Mouse (Mus musculus): Measurements from ENCODE around the gene Rbm20. TPM values are rescaled to one million over a fixed set of nuclear protein-coding genes. Genes with fewer than 3 reads are reported as not detected.
"Not testable (repeated sequence)": the region's sequence is repeated elsewhere in the genome, so short reads cannot be mapped to it uniquely, and the experiment has no call there.

The Rbm20 gene
- total RNA-seq (2022), result 1 to 10 TPM; 1.8 to 4.0 (median 3.2) TPM

DNA sequence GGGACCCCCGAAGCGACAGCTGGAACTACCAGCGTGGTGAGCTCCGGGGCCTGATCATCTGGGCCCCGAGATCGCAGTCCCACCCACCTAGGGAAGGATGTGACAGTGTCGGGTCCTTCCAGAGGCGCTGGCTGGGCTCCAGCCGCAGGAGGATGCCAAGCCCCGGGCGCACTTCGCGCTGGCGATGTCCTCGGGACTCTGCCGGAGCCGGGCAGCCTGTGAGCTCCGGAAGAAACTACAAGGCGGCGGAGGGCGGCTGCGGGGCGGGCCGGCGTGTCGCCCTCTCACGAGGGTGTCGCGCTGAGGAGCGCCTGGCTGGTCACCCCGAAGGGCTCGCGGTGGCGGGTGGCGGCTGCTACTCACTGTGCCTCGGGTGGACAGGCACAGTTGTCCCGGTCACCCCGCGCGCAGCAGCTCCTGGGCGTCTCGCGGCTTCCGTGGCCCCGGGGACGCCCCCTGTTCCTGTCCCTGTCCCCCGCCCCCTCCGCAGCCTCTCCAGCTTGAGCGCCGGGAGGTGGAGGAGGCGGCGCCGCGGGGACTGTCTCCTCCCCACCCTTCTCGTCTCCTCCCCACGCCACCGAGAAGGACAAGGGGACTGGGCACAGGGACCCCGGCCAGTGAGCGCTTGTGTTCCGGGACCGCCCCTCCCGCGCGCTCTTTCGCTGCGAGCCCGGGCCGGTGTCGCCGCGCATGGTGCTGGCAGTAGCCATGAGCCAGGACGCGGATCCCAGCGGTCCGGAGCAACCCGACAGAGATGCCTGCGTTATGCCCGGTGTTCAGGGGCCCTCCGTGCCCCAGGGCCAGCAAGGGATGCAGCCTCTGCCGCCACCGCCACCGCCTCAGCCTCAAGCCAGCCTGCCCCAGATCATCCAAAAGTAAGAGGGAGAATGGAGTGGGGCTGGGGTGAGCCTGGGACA lies at the start of gene Rbm20:
Gene Rbm20 (plus strand): TSS at position 589 of the 917 bp plus-strand sequence.
- no peak for DNase-seq (ENCODE audit: low spot score in 2 of 2)

DNA sequence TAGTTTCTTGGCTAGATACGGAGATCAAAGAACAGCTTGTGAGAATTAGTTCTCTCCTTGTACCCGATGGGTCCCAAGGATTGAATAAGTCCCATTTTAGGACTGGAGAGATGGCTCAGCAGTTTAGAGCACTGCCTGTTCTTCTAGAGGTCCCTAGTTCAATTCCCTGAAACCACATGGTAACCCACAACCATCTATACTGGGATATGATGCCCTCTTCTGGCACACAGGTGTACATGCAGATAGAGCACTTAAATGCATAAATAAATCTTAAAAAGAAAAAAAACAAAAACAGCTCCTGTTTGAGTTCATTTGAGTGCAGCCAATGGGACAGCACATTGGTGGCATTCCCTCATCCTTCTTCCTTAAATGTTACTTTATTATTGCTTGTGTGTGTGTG lies 39.1 kb upstream of the Rbm20 start:
- DNase-seq (ENCODE audit: low spot score in 2 of 2), result no peak

DNA sequence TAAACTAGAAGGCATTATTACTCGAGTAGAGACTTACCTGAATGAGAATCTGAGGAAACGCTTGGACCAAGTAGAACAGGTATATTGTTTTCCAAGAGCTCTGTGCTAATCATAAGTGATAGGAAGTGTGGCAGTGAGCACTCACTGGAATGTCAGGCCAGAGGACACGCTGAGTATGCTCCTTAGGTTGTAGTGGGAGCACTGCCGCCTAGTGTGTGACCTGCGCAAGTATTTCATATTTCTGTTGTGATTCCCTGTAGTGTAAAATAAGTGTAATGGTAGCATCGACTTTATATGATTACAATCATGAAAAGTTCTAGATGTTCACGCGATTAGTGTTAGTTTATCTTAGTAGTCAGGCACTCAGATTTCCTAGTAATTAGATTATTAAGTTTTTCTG lies 38.4 kb upstream of the Rbm20 start:
- no peak for DNase-seq (ENCODE audit: low spot score in 2 of 2)

DNA sequence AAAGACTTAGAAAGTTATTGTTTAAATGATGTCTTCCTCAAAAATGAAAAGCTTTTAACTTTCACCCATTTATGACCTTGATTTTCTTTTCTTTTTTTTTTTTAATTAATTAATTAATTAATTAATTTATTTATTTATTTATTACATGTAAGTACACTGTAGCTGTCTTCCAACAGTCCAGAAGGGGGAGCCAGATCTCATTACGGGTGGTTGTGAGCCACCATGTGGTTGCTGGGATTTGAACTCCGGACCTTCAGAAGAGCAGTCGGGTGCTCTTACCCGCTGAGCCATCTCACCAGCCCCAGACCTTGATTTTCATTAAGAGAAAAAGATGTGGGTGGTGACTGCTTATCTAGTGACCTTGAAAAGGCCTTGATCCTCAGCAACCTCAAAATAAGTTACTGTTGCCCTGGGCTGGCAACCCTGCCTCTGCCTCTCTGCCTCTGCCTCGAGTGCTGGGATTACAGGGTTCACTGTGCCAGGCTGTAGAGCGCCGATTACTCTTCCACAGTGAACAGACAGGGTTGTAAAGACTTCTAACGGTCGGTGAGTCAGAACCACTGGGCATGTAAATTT lies 33.0 kb upstream of the Rbm20 start:
- DNase-seq (ENCODE audit: low spot score in 2 of 2), result no peak

DNA sequence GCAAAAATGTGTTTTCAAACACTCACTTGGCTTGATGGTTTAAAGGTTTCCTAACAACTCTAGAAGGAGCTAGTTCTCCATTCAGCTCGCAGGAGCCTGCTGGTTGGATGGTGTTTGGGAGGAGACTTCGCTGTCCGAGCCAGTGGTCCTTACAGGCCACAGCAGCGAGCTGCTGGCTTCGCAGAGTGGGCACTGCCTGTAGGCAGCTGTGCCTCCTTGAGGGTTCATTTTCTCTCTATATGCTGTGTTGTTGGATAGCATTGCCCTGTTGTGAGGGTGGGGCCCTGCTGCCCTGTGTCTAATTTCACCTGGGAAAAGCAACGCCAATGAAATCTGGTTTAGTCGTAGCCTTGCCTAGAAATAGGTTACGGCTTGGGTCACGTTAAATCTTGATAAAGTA lies 29.8 kb upstream of the Rbm20 start:
- no peak for DNase-seq (ENCODE audit: low spot score in 2 of 2)

DNA sequence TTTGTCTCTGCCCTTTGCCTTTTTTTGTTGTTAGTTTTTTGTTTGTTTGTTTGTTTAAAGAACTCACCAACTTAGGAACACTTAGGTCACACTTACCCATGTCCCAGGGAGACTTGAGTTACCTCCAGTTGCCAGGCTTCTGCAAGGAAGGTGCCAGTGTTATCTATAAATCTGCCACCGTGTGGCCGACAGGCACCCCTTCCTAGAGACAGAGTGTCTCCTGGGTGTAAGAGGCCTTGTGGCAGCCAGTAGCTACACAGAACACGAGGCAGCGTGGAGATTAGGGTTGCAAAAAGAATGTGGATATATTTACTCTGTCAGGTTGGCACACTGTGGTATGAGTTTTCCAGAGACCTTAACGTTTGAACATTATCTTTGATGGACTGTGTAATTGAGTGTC lies 29.1 kb upstream of the Rbm20 start:
- DNase-seq (ENCODE audit: low spot score in 2 of 2), result no peak

DNA sequence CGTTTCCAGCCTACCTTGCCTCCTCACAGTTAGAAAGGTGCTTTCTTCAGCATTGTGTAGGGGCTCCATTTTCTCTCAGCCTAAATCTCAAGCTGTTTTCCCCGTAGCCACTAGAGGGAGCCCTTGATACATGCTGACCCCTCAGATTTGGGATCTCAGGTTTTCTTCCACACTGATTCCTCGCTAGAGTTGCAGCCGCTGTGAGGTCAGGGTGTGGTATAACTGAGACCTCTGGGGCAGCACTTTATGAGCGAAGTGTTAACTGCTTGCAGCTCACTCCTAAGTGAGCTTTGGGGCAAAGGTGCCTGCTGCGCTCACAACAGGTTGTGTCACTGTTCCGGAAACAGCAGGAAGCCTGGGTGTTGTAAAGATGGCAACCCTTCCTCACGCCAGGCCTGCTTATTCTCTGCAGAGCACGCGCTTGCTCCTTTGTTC lies 28.3 kb upstream of the Rbm20 start:
- peak; percentile 54 to 82 for DNase-seq (ENCODE audit: low spot score in 2 of 2)

DNA sequence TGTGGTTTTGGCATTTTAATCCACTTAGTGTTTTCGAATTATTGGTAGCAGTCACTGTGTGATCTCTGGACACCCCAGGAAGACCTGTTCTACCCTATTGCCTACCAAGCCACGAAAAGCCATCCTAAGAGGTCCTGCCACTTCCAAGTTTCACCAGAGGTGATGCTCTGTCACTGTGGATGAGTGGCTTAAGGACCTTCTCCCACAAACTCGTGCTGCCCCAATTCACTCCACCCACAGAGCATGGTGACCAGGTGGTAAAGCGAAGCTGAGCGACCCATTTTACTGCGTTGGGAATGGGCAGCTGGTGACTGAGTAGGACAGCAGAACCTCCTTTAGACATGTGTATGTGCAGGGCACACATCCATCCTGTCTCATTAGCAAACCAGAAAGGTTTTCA lies 27.7 kb upstream of the Rbm20 start:
- no peak for DNase-seq (ENCODE audit: low spot score in 2 of 2)

DNA sequence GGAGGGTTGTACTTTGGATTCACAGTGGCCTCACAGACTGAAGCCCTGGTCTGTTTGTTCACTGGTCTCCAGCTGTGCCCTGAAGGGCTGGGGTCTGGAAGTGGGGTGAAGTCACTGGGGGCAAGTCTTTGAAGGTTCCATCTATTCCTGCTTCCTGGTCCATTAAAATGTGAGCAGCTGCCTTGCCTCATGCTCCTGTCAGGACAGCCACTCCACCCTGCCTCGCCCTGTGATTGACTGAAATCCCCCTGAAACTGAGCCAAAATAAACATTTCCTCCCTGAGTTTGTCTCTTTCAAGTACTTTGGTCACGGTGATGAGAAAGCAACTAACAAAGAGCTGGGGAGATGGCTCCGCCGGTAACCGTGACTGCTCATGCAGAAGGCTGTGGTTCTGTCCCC lies 27.3 kb upstream of the Rbm20 start:
- peak in 1 of 2 experiments; percentile 29 for DNase-seq (ENCODE audit: low spot score in 2 of 2)

DNA sequence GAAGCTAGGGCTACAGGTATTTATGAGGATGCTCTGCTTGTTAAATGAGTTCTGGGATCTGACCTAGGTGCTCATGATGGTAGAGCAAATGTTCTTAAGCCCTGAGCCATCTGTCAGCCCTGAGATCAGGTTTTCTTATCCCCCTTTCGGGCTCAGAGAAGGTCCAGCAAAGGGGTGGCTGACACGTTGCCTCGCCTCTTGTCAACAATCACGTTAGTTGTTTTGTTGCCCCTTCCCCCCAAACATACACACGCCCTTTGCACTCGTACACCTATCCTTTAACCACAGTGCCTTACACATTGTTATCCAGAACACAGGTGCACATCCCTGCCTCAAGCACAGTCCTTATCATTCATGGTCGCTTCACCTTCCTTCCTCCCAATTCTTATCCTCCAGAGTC lies 26.2 kb upstream of the Rbm20 start:
- DNase-seq (ENCODE audit: low spot score in 2 of 2), result no peak

DNA sequence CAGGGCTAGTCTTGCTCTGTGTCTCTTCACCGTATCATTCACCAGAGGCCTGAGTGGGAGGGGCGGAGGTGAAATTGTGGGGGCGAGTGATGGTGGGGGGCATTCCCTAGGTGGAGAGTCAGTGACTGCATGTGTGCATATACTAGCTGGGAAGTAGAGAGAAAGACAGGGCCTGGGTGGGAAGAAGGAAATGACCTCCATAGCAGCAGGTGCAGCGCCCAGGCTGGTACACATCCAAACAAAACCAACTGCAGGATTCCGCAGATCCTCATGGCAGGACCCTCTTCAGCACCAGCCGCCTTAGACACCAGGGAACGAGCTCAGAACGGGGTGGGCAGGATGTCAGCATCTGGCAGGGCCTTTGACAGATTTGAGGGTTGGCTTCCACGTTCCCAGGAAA lies 24.8 kb upstream of the Rbm20 start:
- DNase-seq (ENCODE audit: low spot score in 2 of 2), result no peak

DNA sequence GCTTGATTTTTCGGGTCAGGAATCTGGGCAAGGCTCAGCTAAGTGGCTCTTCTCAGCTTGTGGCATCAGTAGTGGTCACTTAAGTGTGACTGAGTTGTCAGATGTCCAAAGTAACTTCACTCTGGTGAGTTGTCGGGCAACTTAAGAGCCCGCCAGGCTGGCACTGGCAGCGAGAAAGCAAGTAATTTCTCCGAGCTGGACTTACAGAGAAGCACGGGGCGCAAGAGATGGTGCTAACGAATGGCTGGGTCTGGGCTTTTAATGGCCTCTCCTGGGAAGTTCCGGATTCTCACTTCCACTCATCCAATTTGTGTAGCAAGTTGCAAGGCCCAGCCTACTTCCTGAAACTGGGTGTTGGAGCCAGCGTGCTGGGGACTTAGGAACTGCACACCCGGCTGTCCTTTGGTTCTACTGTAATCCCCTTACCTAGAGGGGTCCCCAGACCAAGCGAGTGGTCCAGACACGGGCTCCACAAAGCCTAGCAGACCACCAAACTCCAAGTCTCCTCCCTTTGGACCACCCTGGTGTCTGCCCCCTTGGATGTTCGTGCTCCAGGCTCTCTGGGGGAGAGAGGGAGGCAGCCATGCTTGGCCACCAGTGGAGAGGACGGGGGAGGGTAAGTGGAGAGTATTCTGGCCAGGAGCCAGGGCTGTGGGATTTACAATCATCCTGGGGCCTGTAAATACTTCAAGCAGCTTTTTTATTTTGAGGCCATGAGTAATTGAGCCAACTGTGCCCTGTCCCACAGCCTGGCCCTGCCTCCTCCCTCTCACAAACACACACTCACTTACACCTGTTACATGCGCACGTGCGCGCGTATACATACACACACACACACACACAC lies 23.3 kb upstream of the Rbm20 start:
- DNase-seq (ENCODE audit: low spot score in 2 of 2), result no peak

DNA sequence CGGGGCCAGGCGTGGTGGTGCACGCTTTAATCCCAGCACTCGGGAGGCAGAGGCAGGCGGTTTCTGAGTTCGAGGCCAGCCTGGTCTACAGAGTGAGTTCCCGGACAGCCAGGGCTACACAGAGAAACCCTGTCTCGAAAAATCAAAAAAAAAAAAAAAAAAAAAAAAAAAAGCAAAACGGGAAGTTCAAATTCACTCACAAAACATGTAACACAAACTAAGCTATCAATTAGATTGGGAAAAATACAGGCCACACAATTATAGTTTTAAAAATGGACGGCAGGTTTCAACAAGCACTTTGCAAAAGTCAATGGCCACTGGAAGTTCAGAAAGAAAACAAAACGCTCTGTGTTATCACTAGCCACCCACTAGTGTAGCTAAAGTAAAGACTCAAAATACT lies 20.7 kb upstream of the Rbm20 start:
- DNase-seq (ENCODE audit: low spot score in 2 of 2), result not testable (repeated sequence)

DNA sequence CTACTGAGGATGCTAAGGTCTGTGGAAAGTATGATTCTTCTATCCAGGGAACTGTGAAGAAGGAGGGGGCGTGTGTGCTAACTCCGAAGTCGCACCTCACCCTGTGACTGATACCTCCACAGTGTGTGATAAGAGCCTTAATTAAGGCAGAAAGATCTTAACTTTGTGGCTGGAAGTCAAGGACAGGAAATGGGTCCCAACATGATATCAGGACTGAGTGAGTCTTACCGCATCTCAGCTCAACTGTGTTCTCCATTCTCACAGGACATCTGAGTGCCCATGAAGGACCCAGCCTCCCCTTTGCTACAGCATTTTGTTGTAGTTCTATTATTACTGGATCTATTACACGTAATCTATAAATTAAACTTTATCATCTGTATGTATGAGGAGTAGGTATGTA lies 19.7 kb upstream of the Rbm20 start:
- no peak for DNase-seq (ENCODE audit: low spot score in 2 of 2)

DNA sequence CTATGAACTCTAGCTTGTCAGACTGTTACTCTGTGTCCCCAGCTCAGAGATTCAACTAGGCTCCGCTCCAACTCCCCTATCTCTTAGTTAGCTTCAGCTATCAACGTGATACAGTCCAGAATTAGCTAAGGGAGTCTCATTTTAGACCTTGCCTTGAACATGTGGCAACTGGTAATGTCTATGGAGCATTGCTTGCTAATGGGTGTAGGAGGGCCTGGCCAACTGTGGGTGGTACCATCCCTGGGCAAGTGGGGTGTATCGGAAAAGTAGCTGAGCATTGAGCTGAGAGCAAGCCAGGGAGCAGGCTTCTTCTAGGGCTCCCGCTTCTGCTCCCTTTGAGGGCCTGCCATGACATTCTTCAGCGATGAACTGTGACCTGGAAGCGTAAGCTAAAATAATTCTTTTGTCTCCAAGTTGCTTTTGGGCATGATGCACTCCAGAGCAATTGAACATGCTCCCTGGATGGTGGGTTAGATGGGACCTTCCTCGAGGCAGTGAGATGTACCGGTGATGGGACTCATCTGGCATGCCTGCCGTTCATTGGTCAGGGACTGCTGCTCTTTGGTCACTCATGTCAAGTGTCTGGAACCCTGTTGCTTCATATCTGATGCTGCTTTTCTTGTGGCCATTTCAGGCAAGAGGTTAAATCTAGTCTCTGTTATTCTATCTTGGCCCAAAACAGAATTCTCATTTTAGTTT lies 16.2 kb upstream of the Rbm20 start:
- DNase-seq (ENCODE audit: low spot score in 2 of 2), result no peak

DNA sequence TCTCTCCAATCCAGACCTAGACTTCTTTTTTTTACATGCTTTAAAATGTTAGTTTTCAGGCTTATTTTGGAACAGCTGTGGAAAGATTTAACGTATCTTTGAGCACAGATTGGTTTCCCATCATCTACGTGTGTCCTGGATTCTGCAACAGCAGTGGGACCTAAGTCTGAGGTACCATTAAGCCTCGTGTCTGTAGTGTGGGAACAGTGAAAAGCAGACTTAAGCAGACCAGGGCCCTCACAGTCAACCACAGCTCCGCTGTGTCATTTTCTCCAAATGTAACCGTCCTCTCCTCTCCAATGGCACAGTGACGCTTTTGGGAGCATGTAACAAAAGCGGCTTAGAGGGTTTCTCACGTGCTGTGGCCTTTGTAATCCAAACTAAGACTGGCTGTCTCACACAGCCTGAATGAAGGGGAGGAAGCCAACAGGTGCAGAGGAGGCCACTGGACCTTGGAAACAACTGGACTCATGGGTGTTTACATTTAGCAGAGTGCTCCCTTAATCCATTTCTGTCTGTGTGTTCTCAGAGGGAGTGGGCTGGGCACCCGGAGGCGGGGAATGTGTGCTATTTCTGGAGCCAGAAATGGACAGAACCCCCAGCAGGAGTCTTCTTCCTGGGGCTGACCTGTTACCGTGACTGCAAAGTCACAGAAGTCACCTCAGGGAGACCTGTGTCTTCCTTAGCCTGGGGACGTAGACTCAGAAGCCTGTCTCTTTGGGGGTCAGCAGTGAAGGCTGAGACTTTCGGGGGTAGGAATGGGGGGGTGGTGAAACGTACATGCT lies 15.0 kb upstream of the Rbm20 start:
- DNase-seq (ENCODE audit: low spot score in 2 of 2), result no peak

DNA sequence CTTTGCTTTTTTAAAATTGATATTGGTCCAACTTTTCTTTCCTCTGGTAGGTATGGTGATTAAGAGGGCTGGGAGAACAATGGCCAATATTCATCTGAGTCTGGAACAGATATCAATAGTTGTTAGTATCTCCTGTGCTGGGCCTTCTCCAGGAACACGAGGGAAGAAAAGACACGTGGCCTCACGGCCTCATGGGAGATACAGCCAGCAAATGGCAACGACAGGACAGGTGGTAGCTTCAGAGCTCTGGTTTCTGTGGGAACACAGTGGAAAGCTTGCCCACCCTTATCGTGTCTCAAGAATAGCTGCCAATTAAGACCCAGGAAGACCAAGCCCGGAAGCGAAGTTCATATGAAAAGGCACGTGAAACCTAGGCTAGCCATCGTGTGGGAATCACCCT lies 12.3 kb upstream of the Rbm20 start:
- no peak for DNase-seq (ENCODE audit: low spot score in 2 of 2)

DNA sequence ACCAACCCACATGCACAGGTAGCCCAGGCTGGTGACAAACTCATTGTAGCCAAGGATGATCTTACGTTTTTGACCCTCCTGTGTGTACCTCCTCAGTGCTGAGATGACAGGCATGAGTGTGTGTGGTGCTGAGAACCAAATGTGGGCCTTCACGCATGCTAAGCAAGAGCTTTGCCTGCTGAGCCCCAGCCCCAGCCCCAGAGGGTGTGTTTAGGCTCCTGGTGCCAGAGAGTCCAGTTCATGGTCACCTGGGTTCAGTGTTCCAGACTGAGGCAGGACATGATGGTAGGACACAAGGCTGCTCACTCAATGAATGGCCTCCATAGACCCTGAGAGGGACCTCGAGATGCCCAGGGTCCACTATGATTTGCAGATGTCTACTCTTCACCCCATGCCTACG lies 11.7 kb upstream of the Rbm20 start:
- DNase-seq (ENCODE audit: low spot score in 2 of 2), result no peak

DNA sequence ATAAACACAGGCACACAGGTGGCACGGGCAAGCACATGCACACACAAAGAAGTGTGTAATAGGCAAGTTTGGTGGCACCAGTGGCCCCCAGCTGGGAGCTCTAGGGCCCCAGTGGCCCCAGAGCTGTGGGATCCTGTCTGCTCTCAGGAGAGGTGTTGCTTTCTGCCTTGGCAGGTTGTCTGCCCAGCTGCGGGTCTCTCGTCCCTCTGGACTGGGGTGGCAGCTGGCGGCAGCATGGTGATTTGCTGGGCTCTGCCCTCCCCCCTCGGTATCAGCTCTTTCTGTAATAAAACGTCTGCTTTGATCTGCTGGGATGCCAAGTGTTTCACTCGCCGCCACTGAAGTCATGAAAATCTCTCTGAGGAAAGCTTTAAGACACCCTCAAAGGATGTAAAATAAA lies 10.4 kb upstream of the Rbm20 start:
- no peak for DNase-seq (ENCODE audit: low spot score in 2 of 2)

DNA sequence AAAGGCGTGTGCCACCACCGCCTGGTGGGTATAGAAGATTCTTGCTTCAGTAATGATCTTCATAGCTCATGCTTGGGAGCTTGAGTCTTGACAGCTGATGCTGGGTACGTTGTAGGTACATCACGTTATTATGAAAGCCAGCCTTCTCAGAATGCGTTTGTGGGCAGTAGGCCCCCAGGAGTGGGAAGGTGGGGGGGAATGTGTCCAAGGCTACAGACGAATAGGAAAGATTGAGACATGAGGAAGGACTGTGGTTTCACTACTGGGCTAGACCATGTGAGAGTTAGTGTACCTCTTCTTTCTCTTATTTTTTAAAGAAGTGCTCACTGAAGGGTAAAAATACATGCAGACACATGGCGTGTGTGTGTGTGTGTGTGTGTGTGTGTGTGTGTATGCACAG lies 8.3 kb upstream of the Rbm20 start:
- no peak for DNase-seq (ENCODE audit: low spot score in 2 of 2)
